Mouse (Mus musculus): Measurements from ENCODE around the gene Slc25a30. TPM values are rescaled to one million over a fixed set of nuclear protein-coding genes. Genes with fewer than 3 reads are reported as not detected.
"Not testable (repeated sequence)": the region's sequence is repeated elsewhere in the genome, so short reads cannot be mapped to it uniquely, and the experiment has no call there.

Gene Slc25a30
- polyA plus RNA-seq, 1 experiment from 2014 or later = 3.3 TPM

GRCm38 (mm10) chr14:75790411-75790996 is 3.7 kb upstream of the Slc25a30 start:
- Histone ChIP-seq H3K36me3 (no peaks in the 10 kb centered on the region), H3K27me3 (peaks cover 4% of the 10 kb centered on the region; the same call in 1 of the 2 replicates), H3K4me3 (replicated peaks) (no peak overlapping the region), H3K9me3 (replicated peaks) (no peaks in the 10 kb centered on the region), H3K4me1 (replicated peaks) (peaks cover 25% of the 10 kb centered on the region), H3K27ac (no peak overlapping the region), H3K9ac (no peak overlapping the region), H3K4me2 (no peak overlapping the region)
- ATAC-seq (ENCODE audit: low read depth) = no peak
- WGBS (ENCODE audit: insufficient replicate concordance) = 55% methylated on average over 3 of the region's 3 CpGs
- DNase-seq = no peak

- no peak overlapping the region for H3K9ac ChIP-seq
- no peak overlapping the region for H3K27ac ChIP-seq
- H3K4me3 ChIP-seq (replicated peaks) = no peak overlapping the region
- H3K9me3 ChIP-seq (replicated peaks) = no peaks in the 10 kb centered on the region
- 62% methylated on average over 6 of the region's 6 CpGs for WGBS (ENCODE audit: insufficient replicate concordance)
- H3K27me3 ChIP-seq = 0 out of 2 replicates have a peak, but pooled peaks cover 4% of the 10 kb centered on the region
- ATAC-seq (ENCODE audit: low read depth) (no peak), DNase-seq (no peak)
- no peak overlapping the region for H3K4me2 ChIP-seq
- peaks cover 26% of the 10 kb centered on the region for H3K4me1 ChIP-seq (replicated peaks)
- no peaks in the 10 kb centered on the region for H3K36me3 ChIP-seq
Observed at GRCm38 (mm10) chr14:75789291-75789690, 2.5 kb upstream of the Slc25a30 start.

- Histone ChIP-seq H3K4me3 (replicated peaks) (peak overlapping the region; percentile 82), H3K36me3 (no peaks in the 10 kb centered on the region), H3K27me3 (0 out of 2 replicates have a peak, but pooled peaks cover 4% of the 10 kb centered on the region), H3K4me2 (peak overlapping the region; percentile 96), H3K4me1 (replicated peaks) (peaks cover 26% of the 10 kb centered on the region), H3K9ac (peak overlapping the region; percentile 80), H3K27ac (no peak overlapping the region), H3K9me3 (replicated peaks) (no peaks in the 10 kb centered on the region)
- ATAC-seq (ENCODE audit: low read depth) = no peak
- no peak for DNase-seq
- 18% methylated on average over 7 of the region's 7 CpGs for WGBS (ENCODE audit: insufficient replicate concordance)
Observed at GRCm38 (mm10) chr14:75787794-75788175, 948 bp upstream of the Slc25a30 start.

- Histone ChIP-seq H3K4me1 (replicated peaks) (peaks cover 26% of the 10 kb centered on the region), H3K27me3 (0 out of 2 replicates have a peak, but pooled peaks cover 4% of the 10 kb centered on the region), H3K9me3 (replicated peaks) (no peaks in the 10 kb centered on the region), H3K4me3 (replicated peaks) (peak overlapping the region; percentile 82), H3K4me2 (peak overlapping the region; percentile 96), H3K36me3 (peaks cover 5% of the 10 kb centered on the region; the same call in 1 of the 2 replicates), H3K9ac (peak overlapping the region; percentile 88), H3K27ac (peak overlapping the region; percentile 91)
- ATAC-seq (ENCODE audit: low read depth) (peak; percentile 70), DNase-seq (peak; percentile 48)
- 2% methylated on average over 30 of the region's 31 CpGs for WGBS (ENCODE audit: insufficient replicate concordance)
Observed at GRCm38 (mm10) chr14:75786424-75786867, 391 bp downstream of the Slc25a30 start.

GRCm38 (mm10) chr14:75779913-75780312 is 6.9 kb downstream of the Slc25a30 start:
- no peak overlapping the region for H3K4me2 ChIP-seq
- H3K27ac ChIP-seq = no peak overlapping the region
- H3K4me1 ChIP-seq (replicated peaks) = peaks cover 16% of the 10 kb centered on the region
- H3K9ac ChIP-seq = no peak overlapping the region
- H3K9me3 ChIP-seq (replicated peaks) = no peaks in the 10 kb centered on the region
- H3K36me3 ChIP-seq = peaks cover 35% of the 10 kb centered on the region
- DNase-seq (no peak), ATAC-seq (ENCODE audit: low read depth) (no peak)
- no peak overlapping the region for H3K4me3 ChIP-seq (replicated peaks)
- 80% methylated on average over 4 of the region's 4 CpGs for WGBS (ENCODE audit: insufficient replicate concordance)
- no peaks in the 10 kb centered on the region for H3K27me3 ChIP-seq

GRCm38 (mm10) chr14:75776637-75777036 is 10.2 kb downstream of the Slc25a30 start:
- no peak overlapping the region for H3K27ac ChIP-seq

GRCm38 (mm10) chr14:75773431-75773830 is 13.4 kb downstream of the Slc25a30 start:
- H3K9me3 ChIP-seq (replicated peaks) = no peaks in the 10 kb centered on the region
- peaks cover 45% of the 10 kb centered on the region for H3K4me1 ChIP-seq (replicated peaks)
- peak overlapping the region; percentile 84 for H3K27ac ChIP-seq
- H3K36me3 ChIP-seq = peaks cover 54% of the 10 kb centered on the region
- no peak overlapping the region; the same call in 1 of the 2 replicates for H3K4me3 ChIP-seq (replicated peaks)
- H3K27me3 ChIP-seq = no peaks in the 10 kb centered on the region
- WGBS (ENCODE audit: insufficient replicate concordance) = 21% methylated on average over 8 of the region's 8 CpGs
- DNase-seq = peak; percentile 65
- peak overlapping the region; percentile 48 for H3K4me2 ChIP-seq
- peak overlapping the region; percentile 58 for H3K9ac ChIP-seq
- ATAC-seq (ENCODE audit: low read depth) = peak; percentile 89

More at GRCm38 (mm10) chr14:75776637-75777036, 10.2 kb downstream of the Slc25a30 start:
- Histone ChIP-seq H3K36me3 (peaks cover 34% of the 10 kb centered on the region), H3K4me1 (replicated peaks) (peaks cover 43% of the 10 kb centered on the region), H3K9ac (no peak overlapping the region), H3K4me2 (no peak overlapping the region), H3K27me3 (no peaks in the 10 kb centered on the region), H3K4me3 (replicated peaks) (no peak overlapping the region), H3K9me3 (replicated peaks) (no peaks in the 10 kb centered on the region)
- 85% methylated on average over 8 of the region's 8 CpGs for WGBS (ENCODE audit: insufficient replicate concordance)
- ATAC-seq (ENCODE audit: low read depth) (no peak), DNase-seq (no peak)

- not testable (repeated sequence) for DNase-seq; H3K9ac ChIP-seq; H3K4me2 ChIP-seq; H3K27me3 ChIP-seq; H3K9me3 ChIP-seq (replicated peaks); H3K4me3 ChIP-seq (replicated peaks)
- peak overlapping the region; percentile 84 for H3K27ac ChIP-seq
- H3K4me1 ChIP-seq (replicated peaks) = peaks cover 37% of the 10 kb centered on the region
- 49% methylated on average over 3 of the region's 3 CpGs for WGBS (ENCODE audit: insufficient replicate concordance)
- H3K36me3 ChIP-seq = peaks cover 50% of the 10 kb centered on the region
- ATAC-seq (ENCODE audit: low read depth) = peak; percentile 57
Observed at GRCm38 (mm10) chr14:75772407-75772806, 14.4 kb downstream of the Slc25a30 start.

GRCm38 (mm10) chr14:75771101-75771501 is 15.7 kb downstream of the Slc25a30 start:
- Histone ChIP-seq H3K4me2 (no peak overlapping the region), H3K27ac (no peak overlapping the region), H3K9me3 (replicated peaks) (no peaks in the 10 kb centered on the region), H3K4me1 (replicated peaks) (peaks cover 30% of the 10 kb centered on the region), H3K4me3 (replicated peaks) (no peak overlapping the region), H3K36me3 (peaks cover 50% of the 10 kb centered on the region), H3K27me3 (no peaks in the 10 kb centered on the region), H3K9ac (no peak overlapping the region)
- ATAC-seq (ENCODE audit: low read depth) (no peak), DNase-seq (no peak)
- 80% methylated on average over 8 of the region's 8 CpGs for WGBS (ENCODE audit: insufficient replicate concordance)

GRCm38 (mm10) chr14:75769334-75769733 is 17.5 kb downstream of the Slc25a30 start:
- no peak overlapping the region for H3K4me2 ChIP-seq
- peaks cover 28% of the 10 kb centered on the region for H3K4me1 ChIP-seq (replicated peaks)
- H3K4me3 ChIP-seq (replicated peaks) = no peak overlapping the region
- H3K36me3 ChIP-seq = peaks cover 53% of the 10 kb centered on the region
- no peaks in the 10 kb centered on the region for H3K9me3 ChIP-seq (replicated peaks)
- H3K9ac ChIP-seq = no peak overlapping the region
- no peak for DNase-seq
- no peak for ATAC-seq (ENCODE audit: low read depth)
- 87% methylated on average over 9 of the region's 9 CpGs for WGBS (ENCODE audit: insufficient replicate concordance)
- no peak overlapping the region for H3K27ac ChIP-seq
- no peaks in the 10 kb centered on the region for H3K27me3 ChIP-seq

- no peak for DNase-seq
- Histone ChIP-seq H3K27ac (no peak overlapping the region), H3K9me3 (replicated peaks) (no peaks in the 10 kb centered on the region), H3K4me3 (replicated peaks) (no peak overlapping the region), H3K27me3 (no peaks in the 10 kb centered on the region), H3K4me1 (replicated peaks) (peaks cover 17% of the 10 kb centered on the region), H3K4me2 (no peak overlapping the region), H3K36me3 (peaks cover 63% of the 10 kb centered on the region), H3K9ac (no peak overlapping the region)
- 11% methylated on average over 1 of the region's 1 CpGs for whole genome bisulfite sequencing (ENCODE audit: insufficient replicate concordance)
- no peak for ATAC-seq (ENCODE audit: low read depth)
Observed at GRCm38 (mm10) chr14:75768275-75768608, 18.6 kb downstream of the Slc25a30 start.

All from liver, embryonic 13.5 days (tissue).